In genomic region chr15:17604402-17604801, GRCm38 (mm10) we compare ENCODE assay signal across 15 mouse cellular contexts.
DNase-seq lines count a peak whose midpoint lies in the region; TF ChIP-seq lines count a peak whose summit lies in the region.
"Had no signal": no experiment of that assay in that cellular context is flagged by ENCODE, and none has a peak within 500 bp of the region (broad histone marks: within the 10 kb centered on the region; RNA-seq: fewer than 3 reads in every experiment).

No protein-coding gene starts in this region.

- no peak overlapping the region for H3K27ac ChIP-seq in kidney, adult 2 months (ENCODE audit: insufficient read depth, low read depth, low read length)
- no peak overlapping the region for H3K27ac ChIP-seq in cortical plate, adult 2 months (ENCODE audit: insufficient read depth, low read length)
- H3K27ac ChIP-seq: intestine, embryonic 15.5 days; liver, embryonic 12.5 days; neural tube, embryonic 13.5 days had no signal

- H3K36me3 ChIP-seq in kidney, adult 2 months (ENCODE audit: control insufficient read depth, insufficient read depth, low read length) = no peaks in the 10 kb centered on the region
- H3K36me3 ChIP-seq: intestine, embryonic 15.5 days; liver, embryonic 12.5 days; neural tube, embryonic 13.5 days had no signal

- no peaks in the 10 kb centered on the region for H3K4me1 ChIP-seq in kidney, adult 2 months (ENCODE audit: control insufficient read depth, insufficient read depth, low read length)
- H3K4me1 ChIP-seq in cortical plate, adult 2 months (ENCODE audit: control insufficient read depth, insufficient read depth, low read length) = no peaks in the 10 kb centered on the region
- H3K4me1 ChIP-seq: intestine, embryonic 15.5 days; liver, embryonic 12.5 days; neural tube, embryonic 13.5 days had no signal

- 56% methylated on average over 1 of the region's 1 CpGs for WGBS in kidney, adult 2 months

- no peak for TF ChIP-seq CTCF in kidney, adult 2 months (conservative IDR thresholded peaks at IDR 0.05; ENCODE audit: insufficient read depth, insufficient read length, low read depth, low read length)
- 0 out of 2 replicates have a peak, but pooled peaks have one; percentile 6 for TF ChIP-seq CTCF in cortical plate, adult 2 months (IDR thresholded peaks at IDR 0.05; ENCODE audit: extremely low read depth, insufficient read depth, low read length)

- peak; percentile 9 for DNase-seq in embryo, embryonic 10.5 days (ENCODE audit: low spot score)
- DNase-seq in embryo, embryonic 10 days (ENCODE audit: low spot score) = no peak
- peak; percentile 31 to 35 for DNase-seq in kidney, postnatal 4 days
- DNase-seq in kidney, adult 2 months = no peak
- DNase-seq in retina, embryonic 14.5 days (ENCODE audit: low spot score) = peak; percentile 20
- no peak for DNase-seq in retina, postnatal 1 day
- no peak for DNase-seq in thymus, postnatal 4 days
- DNase-seq: adrenal gland, adult 2 months; cerebellum, postnatal 25 days; gastrocnemius, postnatal 25 days; heart, postnatal 4 days had no signal

- H3K27me3 ChIP-seq in kidney, adult 2 months (replicated peaks; ENCODE audit: control insufficient read depth, insufficient read depth, low read length) = no peaks in the 10 kb centered on the region
- H3K27me3 ChIP-seq: intestine, embryonic 15.5 days; liver, embryonic 12.5 days; neural tube, embryonic 13.5 days had no signal

- no peak overlapping the region for H3K4me3 ChIP-seq in kidney, adult 2 months (ENCODE audit: insufficient read depth, low read depth, low read length)
- H3K4me3 ChIP-seq in cortical plate, adult 2 months (ENCODE audit: insufficient read depth, low read length) = no peak overlapping the region
- H3K4me3 ChIP-seq: intestine, embryonic 15.5 days; liver, embryonic 12.5 days; neural tube, embryonic 13.5 days had no signal

- TF ChIP-seq POLR2A in kidney, adult 2 months (IDR thresholded peaks at IDR 0.05; ENCODE audit: low read depth, low read length) = no peak
- no peak for TF ChIP-seq POLR2A in cortical plate, adult 2 months (IDR thresholded peaks at IDR 0.05; ENCODE audit: extremely low read depth, insufficient read depth, low read length)

Comparison
In these comparisons a context has a peak if more than half of its experiments do, and no peak if none do; other contexts are left out.
1. DNase-seq: peak in embryo, embryonic 10.5 days (single experiment), kidney, postnatal 4 days (2 of 2) and retina, embryonic 14.5 days (single experiment); none in embryo, embryonic 10 days (single experiment), kidney, adult 2 months (single experiment), retina, postnatal 1 day (single experiment) and thymus, postnatal 4 days (single experiment).